Mouse (Mus musculus): ENCODE data around the gene Vmn1r224.

Gene Vmn1r224

GRCm38 (mm10) chr17:20413846-20414245 is at the start of gene Vmn1r224:
Vmn1r224 (plus strand) TSS chr17:20414146.
- DNase-seq (ENCODE audit: low read depth): no peak

GRCm38 (mm10) chr17:20399105-20399504 is 14.8 kb upstream of the Vmn1r224 start:
- DNase-seq (ENCODE audit: low read depth): no peak

- no peak for DNase-seq (ENCODE audit: low read depth)
These were observed 25.3 kb downstream of the Vmn1r224 start for GRCm38 (mm10) chr17:20439263-20439662.

GRCm38 (mm10) chr17:20473311-20473710 is 59.4 kb downstream of the Vmn1r224 start:
- no peak for DNase-seq (ENCODE audit: low read depth)

Measured in naive thymus-derived CD4-positive, alpha-beta T cell, adult 2 months (primary cell).